Mouse (Mus musculus): ENCODE measurements at regions not wholly inside any gene's neighbourhood (a gene's known extent, or its start where the extent isn't known, plus 50 kb on each side); places are given as distances from the start of the nearest gene placed in this dataset.

DNA sequence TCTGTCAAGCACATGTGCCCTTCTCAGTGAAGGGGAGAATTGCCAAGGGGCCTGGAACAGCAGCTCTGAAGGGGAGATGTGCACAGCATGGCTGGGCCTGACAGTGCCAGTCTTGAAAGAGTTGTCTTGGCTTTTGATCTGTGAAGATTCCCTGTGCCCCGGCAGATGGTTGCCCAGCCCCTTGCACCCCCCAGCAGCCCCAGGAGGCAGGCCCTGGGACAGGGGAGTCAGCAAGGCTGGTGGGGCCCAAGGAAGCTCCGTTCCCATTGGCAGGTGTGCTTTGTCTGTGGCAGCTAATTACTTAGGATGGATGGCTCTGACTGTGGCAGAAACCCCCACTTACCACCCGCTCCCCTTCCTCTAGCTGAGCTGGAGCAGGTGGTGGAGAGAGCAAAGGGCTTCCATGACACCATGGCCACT, 58.6 kb downstream of the Tspan17 start:
- no peak for DNase-seq

DNA sequence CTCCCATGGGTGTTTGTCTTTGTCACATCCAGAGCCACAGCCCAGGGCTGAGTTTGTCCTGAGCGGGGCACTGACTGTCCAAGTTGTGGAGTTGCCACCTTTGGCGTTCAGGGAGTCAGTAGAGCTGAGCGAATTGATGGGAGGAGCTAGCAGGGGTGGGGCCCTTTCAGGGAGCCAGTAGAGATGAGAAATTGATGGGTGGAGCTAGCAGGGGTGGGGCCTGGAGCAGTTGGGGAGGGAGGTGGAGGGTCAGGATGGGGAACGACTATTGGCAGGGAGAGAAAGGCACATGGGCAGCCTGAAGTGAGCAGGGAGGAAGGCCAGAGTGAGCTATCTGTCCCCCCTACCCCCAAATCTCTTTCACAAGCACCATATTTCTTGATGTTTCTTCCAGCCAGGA, 62.0 kb downstream of the Tspan17 start:
- DNase-seq = no peak

DNA sequence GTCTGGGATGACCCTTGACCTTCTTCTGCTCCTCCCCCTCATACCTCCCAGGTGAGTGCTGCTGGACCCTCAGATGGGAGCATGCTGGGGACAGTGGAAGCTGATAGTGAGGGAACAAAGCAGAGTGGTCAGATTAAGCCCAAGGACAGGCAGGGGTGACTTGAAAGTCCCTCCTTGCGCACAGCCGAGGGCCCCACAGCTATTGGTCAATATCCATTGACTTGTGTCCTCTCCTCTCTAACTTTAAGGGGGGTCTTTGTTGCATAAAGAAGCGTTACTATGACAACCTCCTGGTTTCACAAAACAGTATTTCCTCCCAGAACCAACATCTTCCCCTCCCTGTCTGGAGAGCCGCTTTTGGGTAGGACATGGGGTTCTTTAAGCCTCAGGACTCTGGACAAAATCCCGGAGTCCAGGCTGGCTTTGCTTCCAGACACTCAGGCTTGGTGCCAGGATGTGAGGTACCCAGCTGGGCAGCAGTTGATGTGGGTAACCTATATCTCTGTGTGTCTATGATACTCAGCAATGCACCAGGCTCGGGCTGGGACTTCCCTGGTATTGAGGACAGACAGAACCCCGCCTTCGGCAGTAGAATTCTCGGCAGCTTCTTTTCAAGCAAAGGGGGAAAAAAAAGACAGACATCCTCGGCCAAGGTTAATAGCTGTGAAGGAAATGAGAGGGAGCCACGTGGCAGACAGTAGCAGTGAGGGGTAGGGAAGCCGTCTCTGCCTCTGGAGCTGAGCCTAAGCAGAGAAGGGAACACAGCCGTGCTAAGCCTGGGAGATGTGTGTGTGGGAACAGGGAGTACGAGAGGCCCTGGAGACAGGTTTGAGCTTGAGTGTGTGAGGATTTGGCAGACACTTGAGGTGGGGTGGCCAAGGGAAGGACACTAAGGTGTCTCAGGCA, 66.4 kb downstream of the Tspan17 start:
- no peak for DNase-seq

DNA sequence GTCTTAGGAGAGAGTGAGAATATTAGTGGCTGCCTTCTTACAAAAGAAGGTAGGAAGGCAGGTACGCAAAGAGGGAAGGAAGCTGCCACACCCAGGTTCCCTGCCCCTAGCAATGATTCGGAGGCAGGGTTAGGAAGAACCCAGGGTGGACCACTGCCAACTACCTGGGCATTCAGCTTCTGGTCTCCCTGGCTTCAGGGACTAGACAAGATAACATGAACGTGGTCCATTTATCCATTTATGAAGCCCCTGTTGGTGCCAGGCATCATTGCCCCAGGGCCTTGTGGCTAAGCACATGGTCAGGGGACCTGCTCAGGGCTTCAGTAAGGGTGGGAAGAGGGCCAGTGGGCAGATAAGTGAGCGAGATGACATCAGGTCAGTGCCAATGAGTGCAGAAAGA, 73.8 kb downstream of the Tspan17 start:
- no peak for DNase-seq

DNA sequence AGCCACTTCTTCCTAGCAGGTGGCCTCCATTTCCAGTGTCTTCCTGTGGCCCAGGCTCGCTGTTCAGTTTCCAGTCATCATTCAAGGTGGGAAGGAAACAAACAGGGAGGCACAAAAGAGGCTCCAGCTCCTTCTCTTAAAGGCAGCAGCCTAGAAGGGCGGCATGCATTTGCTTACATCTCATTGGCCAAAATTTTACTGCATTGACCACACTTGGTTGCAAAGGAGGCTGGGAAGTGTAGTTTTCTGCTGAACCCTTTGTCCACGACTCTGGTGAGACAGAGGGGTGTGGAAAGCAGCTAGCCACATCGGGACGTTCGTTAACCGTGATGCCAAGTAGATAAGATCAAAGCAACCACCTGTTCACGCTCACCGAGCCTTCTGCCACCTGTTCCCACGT, 74.9 kb downstream of the Tspan17 start:
- DNase-seq = no peak

DNA sequence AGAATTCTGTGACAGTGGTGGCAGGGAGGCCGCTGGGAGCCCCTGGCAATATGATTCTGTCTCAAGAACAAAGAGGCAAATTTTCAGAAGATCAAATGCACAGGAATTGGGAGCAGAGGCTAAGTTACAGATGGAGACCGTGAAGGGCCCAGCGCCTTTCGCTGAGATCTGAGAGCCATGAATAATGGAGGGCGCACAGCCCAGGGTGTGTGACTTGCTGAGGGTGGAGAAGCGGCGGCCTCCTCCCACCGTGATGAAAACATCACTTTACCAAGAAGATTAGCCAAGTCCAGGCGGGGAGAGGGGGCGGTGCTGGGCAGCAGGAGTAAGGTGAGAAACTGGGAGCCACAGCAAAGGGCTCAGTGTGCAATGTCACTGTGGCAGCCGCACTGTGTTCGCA, 77.2 kb upstream of the Unc5a start:
- no peak for DNase-seq

DNA sequence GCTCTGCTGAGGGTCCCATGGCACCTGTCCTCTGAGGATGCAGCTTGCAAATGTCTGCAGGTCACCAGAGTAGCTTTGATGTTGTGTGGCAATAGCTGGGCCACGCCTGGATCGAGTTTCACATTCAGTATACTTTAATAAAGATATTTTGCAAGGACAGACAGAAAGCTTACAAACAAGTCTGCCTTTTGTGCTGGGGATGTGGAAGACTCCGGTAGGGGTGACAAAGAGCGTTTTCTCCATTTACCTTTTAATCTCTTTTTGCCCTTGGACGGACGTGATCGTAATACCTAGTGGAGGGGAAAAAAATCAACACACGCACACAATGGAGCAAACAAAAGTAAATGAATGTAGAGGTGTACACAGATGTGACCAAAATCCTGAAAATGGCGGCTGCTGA, 75.3 kb upstream of the Unc5a start:
- DNase-seq = no peak

DNA sequence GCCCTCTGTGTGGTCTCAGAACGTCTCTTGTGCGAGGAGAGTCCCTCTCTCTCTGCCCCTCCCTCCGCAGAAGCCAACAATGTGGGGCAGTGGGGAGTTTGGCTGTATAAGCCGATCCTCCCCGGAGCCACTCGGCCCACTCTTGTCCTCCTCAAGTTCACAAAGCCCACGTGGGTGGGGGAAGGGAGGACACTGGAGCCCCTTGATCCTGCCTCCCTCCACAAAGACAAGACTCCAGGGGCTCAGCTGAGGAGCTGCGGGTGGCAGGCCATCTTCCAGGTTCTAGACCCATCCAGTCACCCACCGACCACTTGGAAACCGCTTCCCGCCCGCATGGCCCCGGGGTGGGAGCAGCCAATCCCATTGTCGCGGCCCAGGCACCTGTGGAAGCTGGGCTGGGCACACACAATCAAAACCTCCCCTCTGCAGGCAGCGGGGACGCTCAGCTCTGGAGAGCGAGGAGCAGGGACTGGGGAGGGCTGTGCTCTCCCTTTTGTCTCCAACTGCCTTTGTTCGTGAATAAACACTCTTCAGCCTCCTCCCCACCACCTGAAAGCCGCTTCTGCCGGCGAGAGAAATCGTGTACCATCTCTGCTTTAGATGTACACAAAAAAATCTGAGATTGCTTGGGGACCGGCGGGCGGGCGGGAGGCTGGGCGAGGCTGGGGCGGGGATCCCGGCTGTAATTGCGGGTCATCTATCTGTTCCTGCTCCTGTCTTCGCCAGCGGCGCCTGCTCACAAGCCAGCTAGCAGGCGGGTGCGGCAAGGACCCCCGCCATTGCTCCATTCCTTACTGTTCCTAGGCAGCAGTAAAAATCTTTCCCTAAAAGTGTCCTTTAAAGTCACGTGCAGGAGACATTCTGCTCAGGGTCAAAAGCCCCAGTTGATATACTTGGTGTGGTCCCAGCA, 74.7 kb upstream of the Unc5a start:
- no peak for DNase-seq

DNA sequence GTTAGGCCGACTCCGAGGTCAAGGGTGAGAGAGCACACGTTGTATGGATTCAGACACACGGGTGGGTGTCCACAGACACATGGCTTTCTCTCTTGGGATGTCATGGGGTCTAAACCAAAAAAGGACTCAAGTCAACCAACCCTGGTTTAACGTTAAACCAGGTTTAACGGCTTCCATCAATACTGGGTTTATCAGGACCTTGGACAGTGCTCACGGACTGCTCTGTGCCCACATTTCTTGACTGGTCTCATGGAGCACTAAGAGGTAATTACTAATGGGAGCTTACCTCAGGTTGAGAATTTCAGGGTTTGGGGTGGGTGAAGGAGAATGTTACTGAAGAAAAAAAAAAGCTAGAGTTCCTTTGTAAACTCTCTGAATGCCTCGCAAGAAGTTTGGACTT, 72.7 kb upstream of the Unc5a start:
- DNase-seq = peak; percentile 11

DNA sequence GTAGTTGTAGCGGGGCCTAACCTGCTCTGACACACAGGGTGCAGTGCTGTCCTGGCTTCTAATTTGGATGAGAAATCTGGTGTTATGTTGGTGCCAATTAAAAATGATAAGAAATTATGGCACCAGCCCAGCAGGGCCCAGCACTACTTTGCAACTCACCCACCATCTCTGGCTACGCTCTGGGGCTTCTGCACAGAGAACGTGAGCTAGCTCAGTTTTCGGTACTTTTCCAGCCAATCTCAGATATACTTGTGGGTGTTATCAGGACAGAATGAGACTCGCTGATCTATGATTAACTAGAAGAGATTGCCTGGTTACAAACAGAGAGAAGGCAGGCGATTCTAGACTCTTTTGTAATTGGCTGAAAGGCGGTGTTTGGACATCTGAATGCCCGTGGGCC, 71.6 kb upstream of the Unc5a start:
- DNase-seq = no peak

DNA sequence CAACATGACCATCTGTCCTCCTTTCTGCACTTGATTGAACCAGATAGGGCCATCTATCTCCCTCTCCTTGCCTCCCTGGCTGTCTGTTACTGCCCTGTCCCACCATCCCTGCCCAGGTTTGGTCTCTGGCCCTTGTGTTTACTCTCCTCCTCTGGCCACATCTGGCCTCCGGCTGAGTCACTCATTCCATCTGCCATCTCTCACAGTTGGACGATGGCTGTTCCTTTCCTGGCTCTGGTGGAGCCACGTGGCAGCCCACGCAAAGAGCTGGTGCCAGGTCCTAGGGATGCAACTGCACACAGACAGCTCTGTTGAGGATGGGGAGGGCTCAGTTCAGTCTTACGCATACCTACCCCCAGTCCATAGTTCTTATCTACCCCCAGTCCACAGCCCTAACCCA, 69.9 kb upstream of the Unc5a start:
- DNase-seq = no peak

DNA sequence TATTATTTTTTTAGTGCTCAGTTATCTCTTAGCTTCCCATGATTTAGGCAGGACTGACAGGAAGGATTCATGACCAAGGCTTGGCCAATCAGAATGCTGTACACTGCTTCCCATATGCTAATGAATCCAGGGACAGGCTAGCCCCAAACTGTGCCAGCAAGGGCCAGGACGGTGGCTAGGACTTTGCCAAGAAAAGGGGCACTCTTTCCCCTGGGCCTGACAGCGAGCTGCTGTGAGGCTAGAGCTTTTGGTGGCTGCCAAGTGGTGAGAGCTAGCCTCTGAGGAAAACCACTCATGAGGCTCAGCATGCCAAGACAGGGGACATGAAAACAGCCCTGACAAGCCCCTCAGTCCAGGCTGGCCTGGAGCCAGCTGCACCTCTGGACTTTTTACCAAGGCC, 69.0 kb upstream of the Unc5a start:
- DNase-seq = no peak

DNA sequence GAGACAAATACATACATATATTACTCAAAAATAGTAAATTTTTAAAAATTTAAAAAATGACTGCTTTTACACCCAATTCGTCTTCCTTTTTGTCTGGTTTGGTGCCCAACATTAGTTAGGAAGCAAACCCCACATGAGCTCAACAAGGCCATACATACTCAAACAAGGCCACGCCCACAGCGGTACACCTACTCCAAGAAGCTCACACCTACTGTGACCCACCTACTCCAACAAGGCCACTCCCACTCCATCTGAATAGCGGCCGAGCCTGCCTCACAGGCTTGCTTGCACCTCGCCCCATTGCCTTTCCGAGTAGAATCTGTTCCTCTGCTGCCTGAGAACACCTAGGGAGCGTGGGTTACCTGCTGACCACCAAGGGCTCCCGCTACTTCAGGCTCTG, 66.4 kb upstream of the Unc5a start:
- DNase-seq = no peak

DNA sequence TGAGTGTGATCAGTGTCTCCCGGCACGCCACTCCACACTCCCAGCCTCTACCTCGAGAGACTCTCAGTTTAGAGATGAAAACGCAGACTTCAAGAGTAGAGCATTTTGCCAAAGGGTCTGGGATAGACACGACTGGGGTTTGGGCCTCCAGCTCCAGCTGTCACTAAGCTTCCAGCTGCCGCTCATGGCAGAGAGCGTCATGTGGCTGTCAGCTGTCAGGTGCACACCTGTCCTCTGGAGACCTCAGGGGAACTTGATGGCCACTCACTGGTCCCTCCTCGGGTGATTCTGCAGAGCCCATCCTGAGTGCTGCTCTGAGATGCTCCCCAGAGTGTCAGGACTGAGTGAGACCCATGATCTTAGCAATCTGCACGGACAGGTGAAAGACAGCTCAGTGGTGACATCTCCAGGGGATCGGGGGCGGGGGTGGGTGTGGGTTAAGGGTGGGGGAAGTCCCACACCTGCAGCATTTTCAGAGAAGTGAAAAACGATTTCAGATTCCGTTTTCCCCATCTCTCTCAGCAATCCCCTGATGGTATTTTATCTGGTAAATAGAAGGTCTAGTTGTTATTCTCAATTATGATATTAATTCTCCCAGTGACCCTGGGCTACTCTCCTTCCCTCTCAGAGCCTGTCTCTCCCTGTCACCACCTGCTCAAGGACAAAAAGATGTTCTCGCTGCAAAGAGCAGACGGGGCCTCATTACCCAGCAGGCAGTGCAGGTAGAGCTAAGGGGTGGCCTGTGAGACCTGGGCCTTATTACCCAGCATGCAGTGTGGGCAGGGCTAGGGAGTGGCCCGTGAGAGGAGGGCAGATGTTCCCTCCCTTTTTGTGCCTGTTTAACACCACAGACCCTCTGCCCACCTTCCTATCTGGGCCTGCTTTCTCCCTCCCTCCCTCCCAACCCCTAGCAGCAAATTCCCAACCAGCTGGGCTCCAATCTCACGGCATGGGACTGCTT, 65.2 kb upstream of the Unc5a start:
- no peak for DNase-seq

DNA sequence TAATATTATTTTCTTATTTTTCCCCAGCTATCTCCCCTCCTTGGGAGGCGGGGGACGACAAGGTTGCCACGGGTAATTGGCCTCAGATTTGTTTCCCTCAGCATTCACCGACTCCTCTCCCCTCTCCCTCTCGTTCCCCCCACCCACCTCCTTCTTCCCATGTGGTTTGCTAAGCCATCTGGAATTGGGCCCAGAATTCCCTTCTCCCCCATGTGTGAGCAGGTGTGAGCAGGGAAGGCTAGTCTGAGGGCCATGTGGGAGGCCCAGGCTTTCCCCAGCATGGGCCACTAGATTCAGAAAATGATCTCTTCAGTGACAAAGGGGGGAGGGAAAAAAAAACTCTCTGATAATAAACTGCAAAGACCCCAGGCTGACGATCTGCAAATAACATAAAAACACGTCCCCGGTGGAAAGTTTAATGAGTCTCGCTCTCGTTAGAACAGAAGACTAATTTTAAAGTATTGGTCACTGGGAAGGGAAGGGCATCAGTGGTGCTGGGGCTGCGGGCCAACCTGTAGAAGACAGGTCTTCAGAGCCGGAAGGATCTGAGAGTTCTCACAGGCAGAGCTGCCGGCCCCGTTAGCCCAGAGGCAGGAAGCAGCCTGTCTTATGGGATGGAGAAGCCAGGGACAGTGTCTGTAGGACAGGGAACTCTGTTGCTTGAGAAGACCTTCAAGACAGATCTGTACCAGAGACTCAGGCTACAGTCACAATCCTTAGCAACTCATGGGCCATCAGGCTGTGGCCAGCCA, 64.3 kb upstream of the Unc5a start:
- no peak for DNase-seq

DNA sequence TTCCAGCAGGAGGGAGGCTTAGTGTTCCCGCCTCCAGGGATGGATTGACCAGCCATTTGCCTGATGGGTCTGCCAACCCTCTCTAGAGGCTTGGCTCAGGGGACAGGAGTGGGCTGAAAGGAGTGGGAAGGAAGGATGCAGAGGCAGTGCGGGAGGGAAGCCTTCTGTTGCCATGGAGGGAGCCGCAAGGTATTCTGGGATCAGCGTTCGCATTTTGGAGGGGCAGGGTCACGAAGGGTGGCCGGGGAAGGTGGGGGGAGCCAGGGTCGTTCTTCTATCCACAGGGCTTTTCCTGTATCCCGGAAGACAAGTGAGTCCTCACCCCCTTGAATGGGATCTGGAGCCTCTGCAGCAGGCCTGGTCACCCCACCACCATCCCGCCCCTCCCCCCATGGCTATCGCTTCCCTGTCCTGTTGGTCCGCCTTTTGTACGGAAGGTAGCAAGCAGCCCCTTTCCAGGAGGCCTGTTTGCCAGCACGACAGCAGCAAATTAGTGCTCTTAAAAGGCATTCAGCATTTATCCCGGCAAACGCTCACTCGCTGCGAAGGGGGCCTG, 61.8 kb upstream of the Unc5a start:
- no peak for DNase-seq

DNA sequence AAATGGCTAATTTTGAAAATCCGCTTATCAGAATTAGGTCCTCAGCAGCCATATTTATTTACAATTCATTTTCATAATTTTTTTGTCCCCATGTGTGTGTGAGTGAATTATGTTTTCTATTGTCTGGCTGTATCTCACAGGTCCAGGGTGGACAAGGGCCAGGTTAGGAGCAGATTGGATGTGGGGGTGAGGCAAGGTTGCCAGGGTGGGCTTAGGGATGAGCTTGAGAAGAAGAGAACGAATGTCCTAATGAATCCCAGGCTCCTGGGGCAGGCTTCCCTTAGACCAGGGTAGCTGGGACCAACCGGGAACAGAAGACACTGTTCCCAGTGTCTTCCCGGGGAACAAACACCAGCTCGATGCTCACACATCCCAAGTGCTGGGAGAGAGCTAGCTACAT, 61.2 kb upstream of the Unc5a start:
- DNase-seq = no peak

DNA sequence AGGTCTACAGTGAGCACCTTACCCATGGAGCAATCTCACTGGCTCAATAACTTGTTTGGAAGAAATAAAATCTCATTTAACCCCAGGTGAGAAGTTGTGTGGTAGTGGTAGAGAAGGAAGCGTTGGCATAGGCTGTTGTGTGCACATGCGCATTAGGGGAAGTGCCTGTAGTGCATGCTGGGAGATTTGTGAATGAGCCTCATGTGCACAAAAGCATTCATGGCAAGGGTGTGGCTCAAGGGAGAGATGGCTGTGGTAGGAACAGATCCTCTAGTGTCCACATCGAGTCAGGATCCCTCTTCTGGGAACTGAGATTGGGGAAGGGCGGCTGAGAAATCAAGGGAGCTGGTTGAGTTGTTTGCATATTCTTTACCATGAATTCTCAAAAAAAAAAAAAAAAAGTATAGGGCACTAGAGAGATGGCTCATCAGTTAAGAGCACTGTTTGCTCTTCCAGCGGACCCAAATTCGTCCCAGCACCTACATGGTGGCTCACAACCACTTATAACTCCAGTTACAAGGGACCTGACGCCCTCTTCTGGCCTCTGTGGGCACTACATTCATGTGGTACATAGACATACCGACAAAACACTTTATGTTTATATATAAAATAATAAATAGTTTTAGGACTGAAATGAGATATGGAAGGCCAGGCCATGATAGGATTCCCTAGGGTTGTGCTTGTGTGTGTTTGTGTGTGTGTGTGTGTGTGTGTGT, 59.4 kb upstream of the Unc5a start:
- DNase-seq = no peak

DNA sequence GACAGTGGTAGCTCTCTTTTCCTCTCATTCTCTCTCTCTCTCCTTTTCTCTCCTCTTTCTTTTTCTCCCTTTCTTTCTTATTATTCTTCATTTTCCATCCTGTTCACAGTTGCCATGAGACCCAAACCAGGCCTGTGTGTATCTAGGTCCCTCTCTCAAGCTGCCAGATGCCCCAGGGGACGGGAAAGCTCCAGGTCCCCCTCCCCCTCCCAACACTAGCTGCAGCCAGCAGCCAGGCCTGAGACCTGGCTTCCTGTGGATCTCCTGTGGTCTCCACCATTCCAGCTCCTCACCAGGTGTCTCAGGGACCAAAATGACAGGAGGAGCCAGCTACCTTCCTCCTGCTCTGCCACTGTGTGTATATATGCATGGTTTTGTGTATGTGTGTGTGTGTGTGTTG, 56.6 kb upstream of the Unc5a start:
- DNase-seq = no peak

DNA sequence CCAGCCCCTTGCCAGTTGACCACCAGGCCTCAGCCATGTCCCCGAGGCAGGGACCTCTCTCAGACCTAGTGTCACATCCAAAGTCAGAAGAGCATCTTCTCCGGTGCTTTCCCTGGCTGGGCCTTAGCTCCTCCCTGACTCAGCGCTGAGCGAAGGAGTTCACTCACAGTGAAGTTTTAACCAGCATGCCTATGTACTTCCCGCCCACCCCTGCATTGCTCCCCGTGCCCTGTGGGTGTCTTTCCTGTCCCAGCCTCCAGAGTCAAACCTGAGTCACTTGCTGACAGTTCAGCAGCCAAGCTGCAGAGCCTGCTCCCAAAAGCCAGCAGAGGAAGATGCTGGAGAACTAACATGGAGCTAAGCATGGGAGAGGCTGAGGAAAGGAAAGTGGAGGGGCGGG, 55.6 kb upstream of the Unc5a start:
- DNase-seq = no peak

DNA sequence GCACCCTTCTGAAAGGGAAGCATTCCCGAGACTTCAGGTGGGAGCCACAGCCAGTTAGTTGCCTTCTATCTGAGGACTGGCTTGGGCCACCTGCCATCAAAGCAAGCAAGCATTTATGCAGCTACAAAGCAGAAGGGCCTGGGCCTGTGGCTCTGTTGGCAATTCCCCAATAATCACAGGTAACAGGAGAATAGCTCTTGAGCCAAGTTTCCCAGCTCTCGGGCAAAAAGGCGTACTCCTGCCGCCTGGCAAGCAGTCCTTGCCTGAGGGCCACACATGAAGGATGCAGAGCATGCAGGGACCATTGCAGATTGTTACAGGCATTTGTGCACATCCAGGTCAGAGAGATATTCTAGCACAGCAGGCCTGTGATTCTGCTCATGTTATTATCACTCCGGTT, 53.2 kb upstream of the Unc5a start:
- DNase-seq = no peak
